Mouse (Mus musculus) ES-E14 (cell line): ENCODE measurements around the gene Rtkn2.

Experiments used
- CHD2 ChIP-seq: IDR thresholded peaks from 2 replicates; pipeline ENCODE4 v1.6.1; 2014; ENCODE audit warnings: mild to moderate bottlenecking, low read depth, low read length, inconsistent platforms
- HCFC1 ChIP-seq: IDR thresholded peaks from 2 replicates; pipeline ENCODE4 v1.6.1; 2012; ENCODE audit warnings: low read length, inconsistent platforms, borderline replicate concordance; ENCODE audit not compliant: insufficient read depth
- MAFK ChIP-seq: IDR thresholded peaks from 2 replicates; pipeline ENCODE4 v1.6.1; 2014; ENCODE audit warnings: mild to moderate bottlenecking, low read depth, low read length, inconsistent platforms; ENCODE audit not compliant: insufficient read depth
- ZC3H11A ChIP-seq: IDR thresholded peaks from 2 replicates; pipeline ENCODE4 v1.6.1; 2012; ENCODE audit warnings: low read depth, mild to moderate bottlenecking, inconsistent platforms, low read length, borderline replicate concordance
- ZNF384 ChIP-seq: IDR thresholded peaks from 2 replicates; pipeline ENCODE4 v1.6.1; 2012; ENCODE audit warnings: low read depth, low read length, inconsistent platforms

- no peak for TF ChIP-seq CHD2
- no peak for TF ChIP-seq HCFC1
- TF ChIP-seq ZNF384: no peak
- TF ChIP-seq ZC3H11A: no peak
- no peak for TF ChIP-seq MAFK
These were observed 5.0 kb downstream of the Rtkn2 start for GRCm38 (mm10) chr10:67984271-67984943.
